Mouse (Mus musculus): ENCODE data around the gene Card11. TPM values are rescaled to one million over a fixed set of nuclear protein-coding genes. Genes with fewer than 3 reads are reported as not detected.

Card11 gene
- total and polyA plus RNA-seq, 3 experiments, result 0.23 to 0.82 (median 0.80) TPM

- Histone ChIP-seq H3K4me1 (ENCODE audit: control insufficient read depth, insufficient read depth, low read length) (no peaks in the 10 kb centered on the region), H3K36me3 (ENCODE audit: control insufficient read depth, insufficient read depth, low read length) (no peaks in the 10 kb centered on the region), H3K9ac (ENCODE audit: low read depth, low read length) (no peak overlapping the region), H3K27ac (no peak overlapping the region), H3K4me3 (no peak overlapping the region), H3K79me2 (replicated peaks; ENCODE audit: control insufficient read depth, insufficient read depth, low read length) (no peaks in the 10 kb centered on the region), H3K27me3 (ENCODE audit: control insufficient read depth, insufficient read depth, low read length) (no peaks in the 10 kb centered on the region)
- WGBS, result 35% methylated on average over 5 of the region's 5 CpGs
- DNase-seq, result no peak
- TF ChIP-seq CTCF (IDR thresholded peaks at IDR 0.05), result no peak
- no peak for TF ChIP-seq POLR2A (IDR thresholded peaks at IDR 0.05; ENCODE audit: insufficient read depth, low read depth, low read length)
- TF ChIP-seq EP300 (IDR thresholded peaks at IDR 0.05; ENCODE audit: insufficient read depth, low read depth, low read length), result no peak
- intact Hi-C loops (cut with DNase I), result no loop called here
These were observed 68.7 kb downstream of the Card11 start for GRCm38 (mm10) chr5:140931523-140932229.

DNA sequence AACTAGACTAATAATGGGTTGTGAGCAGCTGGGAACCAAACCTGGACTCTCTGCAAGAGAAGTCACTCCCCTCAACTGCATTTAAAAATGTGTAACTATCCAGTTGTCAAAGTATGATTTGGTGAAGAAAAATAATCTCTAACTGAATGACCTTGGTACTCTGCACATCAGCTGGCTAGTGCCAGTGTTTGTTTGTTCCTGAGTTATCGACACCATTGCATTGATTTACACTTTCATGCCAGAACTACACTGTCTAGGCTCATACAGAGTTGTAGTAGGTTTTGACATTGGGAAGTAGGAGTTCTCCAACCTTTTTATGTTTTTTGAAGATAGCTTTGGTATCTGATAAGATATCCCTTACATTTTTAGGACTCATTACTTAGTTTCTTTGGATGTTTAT, 81.9 kb downstream of the Card11 start:
- H3K9ac ChIP-seq (ENCODE audit: low read depth, low read length), result no peak overlapping the region
- no peaks in the 10 kb centered on the region for H3K36me3 ChIP-seq (ENCODE audit: control insufficient read depth, insufficient read depth, low read length)
- H3K27ac ChIP-seq, result no peak overlapping the region
- H3K27me3 ChIP-seq (ENCODE audit: control insufficient read depth, insufficient read depth, low read length), result no peaks in the 10 kb centered on the region
- intact Hi-C loops (cut with DNase I), result no loop called here
- no peaks in the 10 kb centered on the region for H3K4me1 ChIP-seq (ENCODE audit: control insufficient read depth, insufficient read depth, low read length)
- H3K4me3 ChIP-seq, result no peak overlapping the region
- no peak for TF ChIP-seq EP300 (IDR thresholded peaks at IDR 0.05; ENCODE audit: insufficient read depth, low read depth, low read length)
- TF ChIP-seq CTCF (IDR thresholded peaks at IDR 0.05), result no peak
- no peak for TF ChIP-seq POLR2A (IDR thresholded peaks at IDR 0.05; ENCODE audit: insufficient read depth, low read depth, low read length)
- DNase-seq, result no peak
- no peaks in the 10 kb centered on the region for H3K79me2 ChIP-seq (replicated peaks; ENCODE audit: control insufficient read depth, insufficient read depth, low read length)
- 88% methylated on average over 1 of the region's 1 CpGs for WGBS

- Histone ChIP-seq H3K36me3 (ENCODE audit: control insufficient read depth, insufficient read depth, low read length) (no peaks in the 10 kb centered on the region), H3K4me1 (ENCODE audit: control insufficient read depth, insufficient read depth, low read length) (no peaks in the 10 kb centered on the region), H3K27ac (no peak overlapping the region), H3K9ac (ENCODE audit: low read depth, low read length) (no peak overlapping the region), H3K4me3 (no peak overlapping the region), H3K79me2 (replicated peaks; ENCODE audit: control insufficient read depth, insufficient read depth, low read length) (no peaks in the 10 kb centered on the region), H3K27me3 (ENCODE audit: control insufficient read depth, insufficient read depth, low read length) (no peaks in the 10 kb centered on the region)
- no peak for TF ChIP-seq EP300 (IDR thresholded peaks at IDR 0.05; ENCODE audit: insufficient read depth, low read depth, low read length)
- TF ChIP-seq POLR2A (IDR thresholded peaks at IDR 0.05; ENCODE audit: insufficient read depth, low read depth, low read length), result no peak
- TF ChIP-seq CTCF (IDR thresholded peaks at IDR 0.05), result no peak
- WGBS, result 81% methylated on average over 1 of the region's 1 CpGs
- intact Hi-C loops (cut with DNase I), result no loop called here
- DNase-seq, result no peak
These were observed 82.6 kb downstream of the Card11 start for GRCm38 (mm10) chr5:140917807-140918206.

GRCm38 (mm10) chr5:140910841-140911240, 89.5 kb downstream of the Card11 start:
- H3K27ac ChIP-seq, result no peak overlapping the region
- TF ChIP-seq CTCF (IDR thresholded peaks at IDR 0.05) (no peak), EP300 (IDR thresholded peaks at IDR 0.05; ENCODE audit: insufficient read depth, low read depth, low read length) (no peak), POLR2A (IDR thresholded peaks at IDR 0.05; ENCODE audit: insufficient read depth, low read depth, low read length) (no peak)
- H3K9ac ChIP-seq (ENCODE audit: low read depth, low read length), result no peak overlapping the region
- no peak for DNase-seq
- no peak overlapping the region for H3K4me3 ChIP-seq
- no peaks in the 10 kb centered on the region for H3K4me1 ChIP-seq (ENCODE audit: control insufficient read depth, insufficient read depth, low read length)
- H3K36me3 ChIP-seq (ENCODE audit: control insufficient read depth, insufficient read depth, low read length), result no peaks in the 10 kb centered on the region
- no peaks in the 10 kb centered on the region for H3K27me3 ChIP-seq (ENCODE audit: control insufficient read depth, insufficient read depth, low read length)
- no peaks in the 10 kb centered on the region for H3K79me2 ChIP-seq (replicated peaks; ENCODE audit: control insufficient read depth, insufficient read depth, low read length)
- 95% methylated on average over 5 of the region's 5 CpGs for WGBS
- intact Hi-C loops (cut with DNase I), result no loop called here

- no peaks in the 10 kb centered on the region for H3K79me2 ChIP-seq (replicated peaks; ENCODE audit: control insufficient read depth, insufficient read depth, low read length)
- 75% methylated on average over 13 of the region's 13 CpGs for WGBS
- peak in 1 of 2 experiments; percentile 32 for DNase-seq
- H3K9ac ChIP-seq (ENCODE audit: low read depth, low read length), result no peak overlapping the region
- intact Hi-C loops (cut with DNase I), result no loop called here
- TF ChIP-seq CTCF (IDR thresholded peaks at IDR 0.05) (peak; percentile 46), EP300 (IDR thresholded peaks at IDR 0.05; ENCODE audit: insufficient read depth, low read depth, low read length) (no peak)
- H3K27me3 ChIP-seq (ENCODE audit: control insufficient read depth, insufficient read depth, low read length), result no peaks in the 10 kb centered on the region
- H3K4me3 ChIP-seq, result no peak overlapping the region
- H3K27ac ChIP-seq, result no peak overlapping the region
- H3K36me3 ChIP-seq (ENCODE audit: control insufficient read depth, insufficient read depth, low read length), result no peaks in the 10 kb centered on the region
- no peaks in the 10 kb centered on the region for H3K4me1 ChIP-seq (ENCODE audit: control insufficient read depth, insufficient read depth, low read length)
These were observed 99.5 kb downstream of the Card11 start for GRCm38 (mm10) chr5:140900866-140901265.

DNA sequence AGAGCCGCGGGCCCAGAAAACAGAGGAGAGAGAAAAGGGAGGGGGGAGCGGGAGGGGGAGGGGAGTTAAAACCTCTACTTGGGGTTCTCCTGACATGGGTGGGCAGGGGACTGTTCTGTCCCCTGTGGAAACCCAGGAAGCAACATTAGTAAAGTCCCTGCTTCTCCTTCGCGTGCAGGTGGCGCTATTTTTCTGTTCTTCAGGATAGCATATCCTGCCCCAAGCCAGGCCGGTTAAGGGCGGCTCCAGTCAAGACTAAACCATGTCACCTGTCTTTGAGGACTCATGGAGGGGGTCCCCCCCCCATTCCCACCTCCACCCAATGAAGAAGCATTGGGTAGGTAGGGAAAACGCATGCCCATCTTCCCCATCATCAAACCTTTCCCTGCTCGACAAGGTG, 109.3 kb downstream of the Card11 start:
- Histone ChIP-seq H3K9ac (ENCODE audit: low read depth, low read length) (no peak overlapping the region), H3K4me3 (no peak overlapping the region), H3K4me1 (ENCODE audit: control insufficient read depth, insufficient read depth, low read length) (no peaks in the 10 kb centered on the region), H3K27ac (no peak overlapping the region), H3K36me3 (ENCODE audit: control insufficient read depth, insufficient read depth, low read length) (no peaks in the 10 kb centered on the region), H3K27me3 (ENCODE audit: control insufficient read depth, insufficient read depth, low read length) (no peaks in the 10 kb centered on the region), H3K79me2 (replicated peaks; ENCODE audit: control insufficient read depth, insufficient read depth, low read length) (no peaks in the 10 kb centered on the region)
- no peak for DNase-seq
- 40% methylated on average over 10 of the region's 10 CpGs for WGBS
- intact Hi-C loops (cut with DNase I), result no loop called here
- TF ChIP-seq EP300 (IDR thresholded peaks at IDR 0.05; ENCODE audit: insufficient read depth, low read depth, low read length), result no peak
- TF ChIP-seq CTCF (IDR thresholded peaks at IDR 0.05), result peak; percentile 28
- TF ChIP-seq POLR2A (IDR thresholded peaks at IDR 0.05; ENCODE audit: insufficient read depth, low read depth, low read length), result no peak

Data from heart, adult 2 months (tissue).